In the genomic region with DNA sequence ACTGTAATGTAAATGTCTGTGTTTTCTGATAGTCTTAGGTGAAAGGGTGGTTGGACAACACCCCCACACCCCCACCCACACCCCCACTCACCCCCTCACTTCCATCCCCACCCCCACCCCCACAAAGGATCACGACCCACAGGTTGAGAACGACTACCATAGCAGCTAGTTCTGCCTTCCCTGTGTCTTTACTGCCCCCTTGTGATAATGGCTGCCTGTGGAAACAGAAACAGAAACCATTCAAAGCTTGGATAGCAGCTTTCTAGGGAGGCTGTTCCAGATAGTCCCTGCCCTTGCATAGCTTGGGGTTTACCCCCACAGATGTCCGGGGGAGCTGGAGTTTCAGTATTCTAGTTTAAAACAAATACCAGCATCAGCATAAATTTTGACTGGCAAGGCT, we compare ENCODE assay signal across 10 mouse cellular contexts. TPM values are rescaled to one million over a fixed set of nuclear protein-coding genes. Genes with fewer than 3 reads are reported as not detected.
DNase-seq lines count a peak whose midpoint lies in the region; ATAC-seq and TF ChIP-seq lines count a peak whose summit lies in the region.
"Had no signal": no experiment of that assay in that cellular context is flagged by ENCODE, and none has a peak within 500 bp of the region (broad histone marks: within the 10 kb centered on the region; RNA-seq: fewer than 3 reads in every experiment).

No protein-coding gene starts in this region.

- no peaks in the 10 kb centered on the region for H3K27me3 ChIP-seq in hindbrain, postnatal 0 days (ENCODE audit: insufficient read depth, low read length)
- H3K27me3 ChIP-seq in hindbrain, embryonic 16.5 days (replicated peaks; ENCODE audit: control insufficient read depth, insufficient read depth, low read length) = no peaks in the 10 kb centered on the region
- H3K27me3 ChIP-seq: hindbrain, embryonic 15.5 days; neural tube, embryonic 12.5 days had no signal

- peak; percentile 24; the same call in 1 of the 2 replicates for ATAC-seq in hindbrain, postnatal 0 days
- ATAC-seq in hindbrain, embryonic 16.5 days = no peak

- no peak overlapping the region for H3K27ac ChIP-seq in hindbrain, postnatal 0 days
- H3K27ac ChIP-seq in hindbrain, embryonic 16.5 days (ENCODE audit: low read depth, low read length) = no peak overlapping the region
- H3K27ac ChIP-seq in layer of hippocampus, adult 2 months = no peak overlapping the region
- H3K27ac ChIP-seq: hindbrain, embryonic 15.5 days; neural tube, embryonic 12.5 days had no signal

- no peaks in the 10 kb centered on the region for H3K9me3 ChIP-seq in hindbrain, postnatal 0 days (ENCODE audit: low read length)
- H3K9me3 ChIP-seq in hindbrain, embryonic 16.5 days (ENCODE audit: control insufficient read depth, low read length) = no peaks in the 10 kb centered on the region
- H3K9me3 ChIP-seq: hindbrain, embryonic 15.5 days; neural tube, embryonic 12.5 days had no signal

- peak; percentile 62 for DNase-seq in hindbrain, postnatal 0 days (ENCODE audit: low spot score)
- peak; percentile 27 to 34 for DNase-seq in B cell, adult 2 months
- peak; percentile 36 for DNase-seq in ZHBTc4 (ENCODE audit: low read depth, low spot score)
- peak; percentile 61 for DNase-seq in embryo, embryonic 10 days (ENCODE audit: low spot score)
- DNase-seq in layer of hippocampus, adult 2 months (ENCODE audit: low spot score in 2 of 2) = peak; percentile 41 to 58
- peak; percentile 72 for DNase-seq in naive thymus-derived CD4-positive, alpha-beta T cell, adult 2 months (ENCODE audit: low read depth)
- DNase-seq in spleen, postnatal 14 days (ENCODE audit: low spot score in 2 of 2) = no peak

- H3K9ac ChIP-seq in hindbrain, postnatal 0 days (replicated peaks; ENCODE audit: low read length) = no peak overlapping the region
- H3K9ac ChIP-seq in hindbrain, embryonic 16.5 days (ENCODE audit: low read depth, low read length) = no peak overlapping the region
- H3K9ac ChIP-seq: hindbrain, embryonic 15.5 days; neural tube, embryonic 12.5 days had no signal

- no peak overlapping the region for H3K4me2 ChIP-seq in hindbrain, postnatal 0 days (ENCODE audit: low read depth, low read length)
- no peak overlapping the region for H3K4me2 ChIP-seq in hindbrain, embryonic 16.5 days (ENCODE audit: low read length)
- H3K4me2 ChIP-seq: hindbrain, embryonic 15.5 days; neural tube, embryonic 12.5 days had no signal

- no peak overlapping the region for H3K4me3 ChIP-seq in hindbrain, postnatal 0 days (ENCODE audit: low read length)
- H3K4me3 ChIP-seq in hindbrain, embryonic 16.5 days (ENCODE audit: low read length) = no peak overlapping the region
- H3K4me3 ChIP-seq in layer of hippocampus, adult 2 months = no peak overlapping the region
- H3K4me3 ChIP-seq: hindbrain, embryonic 15.5 days; neural tube, embryonic 12.5 days had no signal

- no peaks in the 10 kb centered on the region for H3K4me1 ChIP-seq in hindbrain, postnatal 0 days (ENCODE audit: insufficient read depth, low read length)
- H3K4me1 ChIP-seq in hindbrain, embryonic 16.5 days (ENCODE audit: control insufficient read depth, insufficient read depth, low read depth, low read length) = no peaks in the 10 kb centered on the region
- H3K4me1 ChIP-seq: hindbrain, embryonic 15.5 days; neural tube, embryonic 12.5 days had no signal

- TF ChIP-seq CTCF in hindbrain, postnatal 0 days (IDR thresholded peaks at IDR 0.05; ENCODE audit: low read depth) = peak; percentile 76
- peak; percentile 72 for TF ChIP-seq CTCF in layer of hippocampus, adult 2 months (conservative IDR thresholded peaks at IDR 0.05)

- 19% methylated on average over 3 of the region's 3 CpGs for WGBS in hindbrain, postnatal 0 days
- 22% methylated on average over 3 of the region's 3 CpGs for WGBS in hindbrain, embryonic 16.5 days

- H3K36me3 ChIP-seq in hindbrain, postnatal 0 days (ENCODE audit: insufficient read depth, low read length) = no peaks in the 10 kb centered on the region
- no peaks in the 10 kb centered on the region for H3K36me3 ChIP-seq in hindbrain, embryonic 16.5 days (ENCODE audit: control insufficient read depth, insufficient read depth, low read length)
- H3K36me3 ChIP-seq: hindbrain, embryonic 15.5 days; neural tube, embryonic 12.5 days had no signal

RNA-seq across cellular contexts. Expression of a gene that starts 3.0 kb away (rescaled TPM):
- total RNA-seq in hindbrain, postnatal 0 days (2014; rRNA removed) = not detected in 2 replicates
- polyA plus RNA-seq in hindbrain, postnatal 0 days (2015; fragmentation: Nextera tagmentation; extraction: Ambion mirVana) = 0.04 and 0.08 TPM in 2 replicates
- 0.11 and 0.15 TPM in 2 replicates for polyA plus RNA-seq in hindbrain, embryonic 16.5 days (2015; fragmentation: Nextera tagmentation; extraction: Ambion mirVana)
- under 1 TPM; 0.32 to 0.33 TPM for total RNA-seq in layer of hippocampus, adult 2 months (2021)

RNA-seq across cellular contexts. Expression of a gene that starts 56.8 kb away (rescaled TPM):
- total RNA-seq in hindbrain, postnatal 0 days (2014; rRNA removed) = 130 and 134 TPM in 2 replicates
- 38.7 and 39.9 TPM in 2 replicates for polyA plus RNA-seq in hindbrain, postnatal 0 days (2015; fragmentation: Nextera tagmentation; extraction: Ambion mirVana)
- 45.2 and 46.6 TPM in 2 replicates for polyA plus RNA-seq in hindbrain, embryonic 16.5 days (2015; fragmentation: Nextera tagmentation; extraction: Ambion mirVana)
- total RNA-seq in layer of hippocampus, adult 2 months (2021) = 10 to 100 TPM; 64.2 to 70.9 TPM

Comparison
In these comparisons a context has a peak if more than half of its experiments do, and no peak if none do; other contexts are left out.
1. DNase-seq: peak in hindbrain, postnatal 0 days (single experiment), B cell, adult 2 months (2 of 2), ZHBTc4 (single experiment), embryo, embryonic 10 days (single experiment), layer of hippocampus, adult 2 months (2 of 2) and naive thymus-derived CD4-positive, alpha-beta T cell, adult 2 months (single experiment); none in spleen, postnatal 14 days (0 of 2).